Comparison of ENCODE assay signal across 13 mouse cellular contexts in the genomic region with DNA sequence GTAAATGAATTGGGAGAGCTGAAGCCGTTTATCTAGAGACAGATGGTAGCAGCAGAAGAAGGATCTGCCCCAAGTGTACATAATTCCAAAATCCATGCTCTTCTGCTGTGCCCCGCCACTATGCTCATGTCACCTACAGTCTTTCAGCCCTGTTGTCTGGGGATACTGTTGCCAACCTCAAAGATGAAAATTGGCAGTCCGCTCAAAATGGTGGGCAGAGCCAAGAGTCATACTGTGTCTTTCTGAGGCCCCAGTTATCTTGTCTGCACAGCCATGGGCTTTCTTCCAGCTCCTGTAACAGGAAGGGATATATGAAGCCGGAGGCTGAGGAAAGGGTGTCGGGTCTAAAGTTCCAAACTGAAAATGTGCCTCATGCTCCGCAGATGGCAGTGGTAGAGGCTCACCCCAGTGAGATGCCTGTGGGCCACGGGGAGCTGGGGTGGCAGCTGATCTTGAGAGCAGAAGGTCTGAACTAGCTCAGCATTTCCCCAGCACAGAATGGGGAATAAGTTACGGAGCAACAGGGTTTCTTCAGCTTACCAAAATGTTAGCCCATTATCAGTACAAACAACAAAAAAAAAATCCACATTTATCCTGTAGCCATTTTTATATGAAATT.
A peak's percentile ranks its signal among the peaks of the same experiment; 100 is the strongest.
DNase-seq lines count a peak whose midpoint lies in the region; ATAC-seq and TF ChIP-seq lines count a peak whose summit lies in the region.
"Had no signal": no experiment of that assay in that cellular context is flagged by ENCODE, and none has a peak within 500 bp of the region (broad histone marks: within the 10 kb centered on the region; RNA-seq: fewer than 3 reads in every experiment).

No protein-coding gene starts in this region.

- DNase-seq in heart, adult 11 months = peak; percentile 85
- no peak for DNase-seq in heart, adult 2 months
- peak; percentile 96 for DNase-seq in brain, adult 2 months (ENCODE audit: low read depth, low spot score)
- DNase-seq in cerebellum, adult 9-10 months = peak; percentile 95
- peak; percentile 23 to 27 for DNase-seq in layer of hippocampus, adult 8-10 months (ENCODE audit: low spot score in 2 of 2)
- DNase-seq in c-Kit-positive CD71-positive TER-119-positive erythroid progenitor cells, embryonic 14.5 days (ENCODE audit: low spot score) = no peak
- no peak for DNase-seq in stomach, postnatal 0 days (ENCODE audit: low spot score)
- DNase-seq: kidney, postnatal 4 days; lung, postnatal 36 days had no signal

- WGBS in heart, adult 2 months = 50% methylated on average over 8 of the region's 8 CpGs
- 85% methylated on average over 8 of the region's 8 CpGs for WGBS in intestine, postnatal 0 days
- 82% methylated on average over 8 of the region's 8 CpGs for WGBS in stomach, postnatal 0 days

- peaks cover 30% of the 10 kb centered on the region for H3K36me3 ChIP-seq in heart, adult 2 months (ENCODE audit: control insufficient read depth, insufficient read depth, low read length)
- H3K36me3 ChIP-seq in intestine, postnatal 0 days (ENCODE audit: control insufficient read depth, insufficient read depth) = no peaks in the 10 kb centered on the region
- no peaks in the 10 kb centered on the region for H3K36me3 ChIP-seq in stomach, postnatal 0 days (ENCODE audit: control insufficient read depth, insufficient read depth, low read length)
- H3K36me3 ChIP-seq: limb, embryonic 15.5 days had no signal

- no peaks in the 10 kb centered on the region for H3K27me3 ChIP-seq in heart, adult 2 months (ENCODE audit: control insufficient read depth, insufficient read depth, low read length)
- no peaks in the 10 kb centered on the region for H3K27me3 ChIP-seq in intestine, postnatal 0 days (replicated peaks; ENCODE audit: control insufficient read depth, insufficient read depth, low read length)
- no peaks in the 10 kb centered on the region for H3K27me3 ChIP-seq in stomach, postnatal 0 days (ENCODE audit: control insufficient read depth, insufficient read depth, low read length)
- H3K27me3 ChIP-seq: forebrain, embryonic 13.5 days; limb, embryonic 15.5 days had no signal

- H3K4me2 ChIP-seq in intestine, postnatal 0 days (replicated peaks; ENCODE audit: low read depth) = no peak overlapping the region
- H3K4me2 ChIP-seq in stomach, postnatal 0 days (replicated peaks; ENCODE audit: low read depth) = no peak overlapping the region
- H3K4me2 ChIP-seq: forebrain, embryonic 13.5 days; limb, embryonic 15.5 days had no signal

- H3K9me3 ChIP-seq in intestine, postnatal 0 days (ENCODE audit: control insufficient read depth) = no peaks in the 10 kb centered on the region
- no peaks in the 10 kb centered on the region for H3K9me3 ChIP-seq in stomach, postnatal 0 days (ENCODE audit: control insufficient read depth, low read length)
- H3K9me3 ChIP-seq: forebrain, embryonic 13.5 days; limb, embryonic 15.5 days had no signal

- no peak overlapping the region for H3K27ac ChIP-seq in heart, adult 2 months
- no peak overlapping the region for H3K27ac ChIP-seq in intestine, postnatal 0 days (ENCODE audit: low read depth, low read length)
- H3K27ac ChIP-seq in stomach, postnatal 0 days (replicated peaks) = no peak overlapping the region
- H3K27ac ChIP-seq: forebrain, embryonic 13.5 days; limb, embryonic 15.5 days had no signal

- no peak overlapping the region for H3K4me3 ChIP-seq in heart, adult 2 months
- H3K4me3 ChIP-seq in intestine, postnatal 0 days (ENCODE audit: low read depth, low read length) = no peak overlapping the region
- H3K4me3 ChIP-seq in stomach, postnatal 0 days (ENCODE audit: low read depth, low read length) = no peak overlapping the region
- H3K4me3 ChIP-seq: forebrain, embryonic 13.5 days; limb, embryonic 15.5 days had no signal

- TF ChIP-seq POLR2A in heart, adult 2 months (IDR thresholded peaks at IDR 0.05; ENCODE audit: insufficient read depth, low read depth, low read length) = no peak

- no peak for TF ChIP-seq EP300 in heart, adult 2 months (IDR thresholded peaks at IDR 0.05; ENCODE audit: insufficient read depth, low read depth, low read length)
- TF ChIP-seq EP300 in stomach, postnatal 0 days (optimal IDR thresholded peaks at IDR 0.05) = no peak

- intact Hi-C loops in heart, adult 2 months (cut with DNase I) = no loop called here

- no peaks in the 10 kb centered on the region for H3K79me2 ChIP-seq in heart, adult 2 months (replicated peaks; ENCODE audit: control insufficient read depth, insufficient read depth, low read length)

- H3K4me1 ChIP-seq in heart, adult 2 months (ENCODE audit: control insufficient read depth, insufficient read depth, low read length) = peaks cover 5% of the 10 kb centered on the region
- H3K4me1 ChIP-seq in intestine, postnatal 0 days (replicated peaks; ENCODE audit: control insufficient read depth, insufficient read depth, low read length) = no peaks in the 10 kb centered on the region
- H3K4me1 ChIP-seq in stomach, postnatal 0 days (replicated peaks; ENCODE audit: control insufficient read depth, insufficient read depth) = no peaks in the 10 kb centered on the region
- H3K4me1 ChIP-seq: limb, embryonic 15.5 days had no signal

- no peak overlapping the region for H3K9ac ChIP-seq in heart, adult 2 months (ENCODE audit: low read depth, low read length)
- H3K9ac ChIP-seq in intestine, postnatal 0 days (ENCODE audit: low read depth, low read length) = no peak overlapping the region
- H3K9ac ChIP-seq in stomach, postnatal 0 days (ENCODE audit: low read length) = no peak overlapping the region
- H3K9ac ChIP-seq: forebrain, embryonic 13.5 days; limb, embryonic 15.5 days had no signal

- no peak for TF ChIP-seq CTCF in heart, adult 2 months (IDR thresholded peaks at IDR 0.05)
- TF ChIP-seq CTCF in intestine, postnatal 0 days (IDR thresholded peaks at IDR 0.05; ENCODE audit: low read depth) = no peak
- no peak for TF ChIP-seq CTCF in stomach, postnatal 0 days (IDR thresholded peaks at IDR 0.05; ENCODE audit: low read depth)

- ATAC-seq in intestine, postnatal 0 days = no peak
- ATAC-seq in stomach, postnatal 0 days (ENCODE audit: low FRiP score, low TSS enrichment) = no peak
- ATAC-seq: CD4-positive, CD25-positive, alpha-beta regulatory T cell, adult 4 months; forebrain, embryonic 13.5 days had no signal

Comparison
In these comparisons a context has a peak if more than half of its experiments do, and no peak if none do; other contexts are left out.
1. DNase-seq: peak in heart, adult 11 months (single experiment), brain, adult 2 months (single experiment), cerebellum, adult 9-10 months (single experiment) and layer of hippocampus, adult 8-10 months (2 of 2); none in heart, adult 2 months (0 of 2), c-Kit-positive CD71-positive TER-119-positive erythroid progenitor cells, embryonic 14.5 days (single experiment) and stomach, postnatal 0 days (single experiment).